Mouse (Mus musculus) layer of hippocampus, adult 18-20 months (tissue): Measurements from ENCODE around the gene Sertad1. TPM values are rescaled to one million over a fixed set of nuclear protein-coding genes. Genes with fewer than 3 reads are reported as not detected.

Experiments
- DNase-seq, 2 experiments: peaks; one replicate each; pipeline ENCODE4 v3.0.0; 2022; ENCODE audit warnings: low spot score in 2 of 2
- total RNA-seq, 2 experiments: library from RNA; stranded (reverse); gene quantifications; 2 replicates each; pipeline ENCODE4 v1.2.3; 2021

The Sertad1 gene
- total RNA-seq, 2 experiments from 2014 or later = 8.7 to 11.5 TPM

GRCm38 (mm10) chr7:27499036-27499435 is 12.3 kb downstream of the Sertad1 start, which contains the start of gene Prx:
TSS of gene Prx (plus strand) at chr7:27499324.
- DNase-seq = no peak

GRCm38 (mm10) chr7:27501620-27502019 is 14.9 kb downstream of the Sertad1 start:
- no peak for DNase-seq

- DNase-seq = no peak
Observed at GRCm38 (mm10) chr7:27506765-27507370, 20.2 kb downstream of the Sertad1 start.

- peak; percentile 81 to 90 for DNase-seq
Observed at GRCm38 (mm10) chr7:27507711-27508647, 21.3 kb downstream of the Sertad1 start.

- DNase-seq = peak in 1 of 2 experiments; percentile 58
Observed at GRCm38 (mm10) chr7:27508648-27509005, 21.9 kb downstream of the Sertad1 start.

- DNase-seq = no peak
Observed at GRCm38 (mm10) chr7:27510809-27511208, 24.1 kb downstream of the Sertad1 start.

GRCm38 (mm10) chr7:27514961-27515360 is 28.3 kb downstream of the Sertad1 start:
- no peak for DNase-seq

GRCm38 (mm10) chr7:27518314-27518713 is 31.6 kb downstream of the Sertad1 start:
- DNase-seq = no peak

- no peak for DNase-seq
Observed at GRCm38 (mm10) chr7:27520104-27520503, 33.4 kb downstream of the Sertad1 start.

- DNase-seq = no peak
Observed at GRCm38 (mm10) chr7:27520599-27520998, 33.9 kb downstream of the Sertad1 start.

GRCm38 (mm10) chr7:27522967-27523366 is 36.3 kb downstream of the Sertad1 start, which contains the start of gene Hipk4:
TSS of gene Hipk4 (plus strand) at chr7:27523267.
- no peak for DNase-seq

GRCm38 (mm10) chr7:27523805-27524204 is 37.1 kb downstream of the Sertad1 start:
- DNase-seq = no peak

GRCm38 (mm10) chr7:27526039-27526827 is 39.5 kb downstream of the Sertad1 start:
- DNase-seq = peak; percentile 62 to 89

- DNase-seq = no peak
Observed at GRCm38 (mm10) chr7:27529070-27529469, 42.4 kb downstream of the Sertad1 start.

GRCm38 (mm10) chr7:27530937-27531336 is 44.2 kb downstream of the Sertad1 start:
- DNase-seq = no peak

GRCm38 (mm10) chr7:27531707-27532106 is 45.0 kb downstream of the Sertad1 start:
- DNase-seq = peak in 1 of 2 experiments; percentile 53

GRCm38 (mm10) chr7:27532480-27533050 is 45.9 kb downstream of the Sertad1 start:
- no peak for DNase-seq

- no peak for DNase-seq
Observed at GRCm38 (mm10) chr7:27535386-27535785, 48.7 kb downstream of the Sertad1 start.

GRCm38 (mm10) chr7:27536618-27537017 is 49.9 kb downstream of the Sertad1 start:
- DNase-seq = no peak

- no peak for DNase-seq
Observed at GRCm38 (mm10) chr7:27537998-27538397, 51.3 kb downstream of the Sertad1 start.

- DNase-seq = no peak
Observed at GRCm38 (mm10) chr7:27538797-27539196, 52.1 kb downstream of the Sertad1 start.
